Mouse (Mus musculus) B cell, adult 62 days (primary cell): ENCODE data around the gene Ccl28. TPM values are rescaled to one million over a fixed set of nuclear protein-coding genes. Genes with fewer than 3 reads are reported as not detected.

Experiments
- total RNA-seq: library from RNA; stranded (reverse); gene quantifications from 4 replicates; pipeline ENCODE4 v1.2.4, GENCODE M21; 2023

Ccl28 gene
- not detected in 4 replicates for total RNA-seq

GRCm38 (mm10) chr13:119623634-119624033, at the start of gene Ccl28:
Gene Ccl28 (plus strand): TSS chr13:119623819.

DNA sequence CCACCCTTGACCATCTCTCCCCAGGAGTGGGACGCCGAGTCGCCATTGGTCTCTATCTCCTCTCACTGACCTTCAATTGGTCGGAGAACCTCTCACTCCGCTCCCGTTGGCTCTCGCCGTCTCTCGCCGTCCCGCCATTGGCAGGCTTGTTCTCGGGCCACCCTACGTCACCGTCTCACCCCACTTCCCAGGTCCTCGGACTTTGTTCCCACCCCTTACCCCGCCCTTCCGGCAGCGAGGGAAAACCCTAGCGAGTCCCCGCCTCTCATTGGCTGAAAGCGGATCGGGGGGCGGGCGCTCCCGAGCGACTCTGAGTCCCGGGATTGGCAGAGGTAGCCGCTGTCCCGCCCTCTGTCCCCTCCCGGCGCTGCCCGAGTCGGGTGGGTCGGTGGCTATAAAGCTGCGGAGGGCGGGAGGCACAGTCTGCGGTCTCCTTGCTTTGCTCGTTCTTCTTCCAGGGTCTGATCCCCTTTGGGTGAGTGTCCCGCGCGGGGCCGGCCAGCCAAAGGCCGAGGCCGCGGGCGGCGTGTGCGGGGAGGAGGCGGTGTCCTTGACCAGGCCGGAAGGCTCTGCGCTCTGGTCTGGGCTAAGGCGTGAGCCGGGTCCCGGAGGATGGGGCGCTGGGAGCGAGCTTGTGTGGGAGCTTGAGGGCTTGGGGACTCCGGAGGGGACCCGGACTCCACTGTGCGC, 66.6 kb downstream of the Ccl28 start, which contains the start of gene Hmgcs1:
Gene Hmgcs1, plus strand, starts transcription at position 341 of the 690 bp plus-strand sequence.

Other genes with a start within 250 kb of the Ccl28 start
- 47.4 to 74.9 TPM (median 64.1 TPM) in 4 replicates for gene Paip1, start 195.2 kb upstream of the Ccl28 start, total RNA-seq
- gene 4833420G17Rik, start 161.1 kb upstream of the Ccl28 start, total RNA-seq = 59.7 to 67.5 TPM (median 62.8 TPM) in 4 replicates
- 4.2 to 6.7 TPM (median 4.7 TPM) in 4 replicates for gene Tmem267, start 135.8 kb upstream of the Ccl28 start, total RNA-seq
- gene 3110070M22Rik, start 135.4 kb upstream of the Ccl28 start, total RNA-seq = 0.70 to 2.1 TPM (median 1.2 TPM) in 4 replicates
- gene Hmgcs1, start 66.6 kb downstream of the Ccl28 start, total RNA-seq = 28.0 to 34.2 TPM (median 30.0 TPM) in 4 replicates
- gene Nim1k, start 132.1 kb downstream of the Ccl28 start, total RNA-seq = 0.14 to 0.33 TPM (median 0.29 TPM) in 4 replicates
- 73.4 to 81.7 TPM (median 76.3 TPM) in 4 replicates for gene Zfp131, start 167.1 kb downstream of the Ccl28 start, total RNA-seq
- not detected in 4 replicates for gene AF067063, start 206.4 kb downstream of the Ccl28 start, total RNA-seq
- gene D13Ertd608e, start 212.2 kb downstream of the Ccl28 start, total RNA-seq = not detected in 4 replicates